29 mouse cellular contexts compared by ENCODE assay signal in the genomic region with DNA sequence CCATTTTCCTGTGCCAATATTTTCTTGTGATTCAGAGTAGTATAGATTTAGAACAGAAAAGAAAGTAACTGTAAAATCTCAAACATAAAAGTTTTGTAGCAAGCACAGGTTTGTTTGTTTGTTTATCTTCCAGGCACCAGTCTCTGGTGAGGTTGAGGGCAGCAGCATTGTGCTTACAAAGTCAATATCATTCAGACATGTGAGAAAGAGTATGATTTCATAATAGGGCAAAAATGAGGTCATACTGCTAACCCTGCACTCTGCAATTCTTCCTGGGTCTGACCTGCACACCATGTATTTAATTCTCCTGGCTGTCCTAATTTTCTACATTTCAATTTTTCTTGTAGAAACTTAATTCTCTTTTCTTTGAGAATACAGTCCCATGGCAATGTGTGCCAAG.
DNase-seq lines count a peak whose midpoint lies in the region; TF ChIP-seq lines count a peak whose summit lies in the region.
"Had no signal": no experiment of that assay in that cellular context is flagged by ENCODE, and none has a peak within 500 bp of the region (broad histone marks: within the 10 kb centered on the region; RNA-seq: fewer than 3 reads in every experiment).

No protein-coding gene starts in this region.

- H3K4me3 ChIP-seq in MEL (ENCODE audit: control insufficient read depth in 1 of 2, insufficient read depth in 1 of 2, low read depth in 2 of 2, low read length in 2 of 2) = peak overlapping the region; percentile 9 to 75; a peak in 3 of 4 replicates
- H3K4me3 ChIP-seq in bone marrow macrophage, adult 2 months (ENCODE audit: insufficient read depth, low read length) = no peak overlapping the region
- H3K4me3 ChIP-seq: embryonic facial prominence, embryonic 10.5 days; embryonic facial prominence, embryonic 13.5 days; erythroblast, embryonic 14.5 days; forebrain, embryonic 12.5 days; forebrain, embryonic 15.5 days; gastrocnemius, adult 2 months; heart, embryonic 12.5 days; heart, embryonic 15.5 days had no signal

- H3K79me2 ChIP-seq in MEL (ENCODE audit: control insufficient read depth, insufficient read depth, low read length, poor library complexity) = no peaks in the 10 kb centered on the region

- TF ChIP-seq POLR2A in MEL (IDR thresholded peaks at IDR 0.05; ENCODE audit: control insufficient read depth in 1 of 2, insufficient read depth in 1 of 2, low read depth in 1 of 2, low read length in 2 of 2, poor library complexity in 1 of 2) = no peak
- TF ChIP-seq POLR2A in bone marrow macrophage, adult 2 months (IDR thresholded peaks at IDR 0.05; ENCODE audit: borderline replicate concordance, low read depth, low read length) = no peak

- DNase-seq in 3T3-L1 (ENCODE audit: low read depth, low spot score) = peak; percentile 59
- peak; percentile 41 for DNase-seq in 416B (ENCODE audit: low read depth)
- no peak for DNase-seq in MEL (ENCODE audit: low read depth, low spot score)
- no peak for DNase-seq in adrenal gland, adult 2 months
- no peak for DNase-seq in gastrocnemius, postnatal 36 days
- no peak for DNase-seq in kidney, postnatal 25 days
- DNase-seq: adrenal gland, postnatal 10 days; adrenal gland, postnatal 36 days; cerebellum, adult 11 months; cerebellum, adult 8-10 months; cerebellum, postnatal 10 days; cerebellum, postnatal 36 days; embryo, embryonic 11 days; gastrocnemius, adult 2 months; gastrocnemius, postnatal 14 days; heart, adult 18-20 months; heart, postnatal 10 days; heart, postnatal 36 days; kidney, adult 18-20 months had no signal

- no peaks in the 10 kb centered on the region for H3K9me3 ChIP-seq in MEL (replicated peaks; ENCODE audit: insufficient read depth, low read length)
- H3K9me3 ChIP-seq: embryonic facial prominence, embryonic 10.5 days; embryonic facial prominence, embryonic 13.5 days; forebrain, embryonic 12.5 days; forebrain, embryonic 15.5 days; heart, embryonic 12.5 days; heart, embryonic 15.5 days had no signal

- H3K27me3 ChIP-seq in MEL (ENCODE audit: control insufficient read depth in 1 of 2, insufficient read depth in 2 of 2, low read length in 2 of 2) = no peaks in the 10 kb centered on the region
- H3K27me3 ChIP-seq: embryonic facial prominence, embryonic 13.5 days; forebrain, embryonic 12.5 days; forebrain, embryonic 15.5 days; heart, embryonic 12.5 days; heart, embryonic 15.5 days had no signal

- H3K4me1 ChIP-seq in MEL (ENCODE audit: control insufficient read depth in 1 of 2, insufficient read depth in 2 of 2, low read length in 2 of 2) = no peaks in the 10 kb centered on the region; a peak in 1 of 4 replicates
- H3K4me1 ChIP-seq in bone marrow macrophage, adult 2 months (ENCODE audit: control insufficient read depth, insufficient read depth, low read length) = peaks cover 8% of the 10 kb centered on the region; the same call in 1 of the 2 replicates
- H3K4me1 ChIP-seq: embryonic facial prominence, embryonic 10.5 days; embryonic facial prominence, embryonic 13.5 days; forebrain, embryonic 12.5 days; forebrain, embryonic 15.5 days; heart, embryonic 12.5 days; heart, embryonic 15.5 days had no signal

- peak overlapping the region; percentile 25 for H3K9ac ChIP-seq in MEL (ENCODE audit: control insufficient read depth, low read depth, low read length, poor library complexity, severe bottlenecking)
- H3K9ac ChIP-seq: embryonic facial prominence, embryonic 13.5 days; forebrain, embryonic 12.5 days; forebrain, embryonic 15.5 days; heart, embryonic 12.5 days; heart, embryonic 15.5 days; hindbrain, embryonic 14.5 days had no signal

- peaks cover 0 to 2% of the 10 kb centered on the region in 2 experiments; a peak in 2 of 4 replicates for H3K36me3 ChIP-seq in MEL (ENCODE audit: control insufficient read depth in 1 of 2, insufficient read depth in 2 of 2, low read length in 2 of 2)
- H3K36me3 ChIP-seq: embryonic facial prominence, embryonic 10.5 days; embryonic facial prominence, embryonic 13.5 days; forebrain, embryonic 12.5 days; forebrain, embryonic 15.5 days; heart, embryonic 12.5 days; heart, embryonic 15.5 days had no signal

- intact Hi-C loops in gastrocnemius, postnatal 36 days (cut with DNase I) = no loop called here

- no peak for TF ChIP-seq RAD21 in MEL (IDR thresholded peaks at IDR 0.05; ENCODE audit: low read depth, low read length)

- TF ChIP-seq CTCF in MEL (IDR thresholded peaks at IDR 0.05 in 2 of 3, conservative IDR thresholded peaks at IDR 0.05 in 1 of 3; ENCODE audit: control insufficient read depth in 1 of 3, insufficient read depth in 1 of 3, low read depth in 2 of 3, low read length in 3 of 3, poor library complexity in 1 of 3, severe bottlenecking in 1 of 3) = no peak
- TF ChIP-seq CTCF in bone marrow macrophage, adult 2 months (IDR thresholded peaks at IDR 0.05; ENCODE audit: low read depth, low read length) = no peak

- no peak for TF ChIP-seq EP300 in MEL (IDR thresholded peaks at IDR 0.05; ENCODE audit: low read depth in 1 of 2, low read length in 2 of 2)

- no peak overlapping the region for H3K27ac ChIP-seq in MEL (ENCODE audit: control insufficient read depth, low read depth, low read length)
- peak overlapping the region; percentile 65 for H3K27ac ChIP-seq in bone marrow macrophage, adult 2 months (ENCODE audit: insufficient read depth, low read depth, low read length)
- H3K27ac ChIP-seq: embryonic facial prominence, embryonic 10.5 days; embryonic facial prominence, embryonic 13.5 days; forebrain, embryonic 12.5 days; forebrain, embryonic 15.5 days; gastrocnemius, adult 2 months; heart, embryonic 15.5 days; hindbrain, embryonic 14.5 days; hindbrain, postnatal 0 days had no signal

TF ChIP-seq in MEL, 35 proteins besides CTCF, POLR2A, EP300 and RAD21:
- no peak for TF ChIP-seq ELF1 (IDR thresholded peaks at IDR 0.05; ENCODE audit: low read depth, low read length)
- no peak for TF ChIP-seq HCFC1 (IDR thresholded peaks at IDR 0.05; ENCODE audit: low read depth, low read length)
- no peak for TF ChIP-seq MYC (IDR thresholded peaks at IDR 0.05; ENCODE audit: low read depth, low read length)
- no peak for TF ChIP-seq ETS1 (IDR thresholded peaks at IDR 0.05; ENCODE audit: low read depth, low read length)
- no peak for TF ChIP-seq NELFE (IDR thresholded peaks at IDR 0.05; ENCODE audit: low read depth, low read length)
- no peak for TF ChIP-seq USF1 (IDR thresholded peaks at IDR 0.05; ENCODE audit: low read depth, low read length)
- TF ChIP-seq MAX (IDR thresholded peaks at IDR 0.05; ENCODE audit: low read length) = no peak
TF ChIP-seq in MEL: peak in this region for 0.

Comparison
In these comparisons a context has a peak if more than half of its experiments do, and no peak if none do; other contexts are left out.
1. DNase-seq: peak in 3T3-L1 (single experiment) and 416B (single experiment); none in MEL (single experiment), adrenal gland, adult 2 months (single experiment), gastrocnemius, postnatal 36 days (0 of 2) and kidney, postnatal 25 days (0 of 2).